Comparison of ENCODE assay signal across 18 mouse cellular contexts in the genomic region with DNA sequence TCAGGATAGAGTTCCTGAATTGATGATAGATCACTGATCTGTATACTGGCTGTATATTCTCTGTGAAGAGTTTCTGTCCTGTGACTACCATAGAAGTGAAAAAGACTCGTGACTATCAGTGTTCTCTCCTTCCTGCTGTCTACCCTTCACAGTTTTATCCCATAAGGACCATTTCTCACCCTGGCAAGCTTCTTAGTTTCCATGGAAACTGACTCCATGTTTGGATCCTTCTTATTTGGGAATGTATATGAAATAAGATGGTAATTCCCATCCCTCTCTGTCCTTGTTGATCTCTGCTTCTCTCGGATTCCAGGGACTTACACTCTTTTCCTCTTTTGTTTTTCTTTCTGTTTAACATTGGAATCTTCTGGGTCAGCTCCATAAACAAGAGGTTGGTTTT. TPM values are rescaled to one million over a fixed set of nuclear protein-coding genes. Genes with fewer than 3 reads are reported as not detected.
"Had no signal": no experiment of that assay in that cellular context is flagged by ENCODE, and none has a peak within 500 bp of the region (broad histone marks: within the 10 kb centered on the region; RNA-seq: fewer than 3 reads in every experiment).

No protein-coding gene starts in this region.

- DNase-seq: kidney, adult 2 months; kidney, postnatal 10 days; kidney, postnatal 36 days; layer of hippocampus, adult 9-11 months; liver, embryonic 13.5 days; lung, adult 2 months; lung, postnatal 14 days; lung, postnatal 4 days; midbrain, embryonic 14.5 days; right cerebral cortex, adult 18-20 months; right cerebral cortex, postnatal 14 days; right cerebral cortex, postnatal 4 days; thymus, postnatal 25 days had no signal

- H3K9ac ChIP-seq: liver, embryonic 13.5 days had no signal

- H3K4me3 ChIP-seq: liver, embryonic 13.5 days had no signal

- H3K9me3 ChIP-seq: liver, embryonic 13.5 days had no signal

- H3K27me3 ChIP-seq: liver, embryonic 13.5 days had no signal

- H3K27ac ChIP-seq: liver, embryonic 13.5 days; stomach, postnatal 0 days had no signal

- H3K4me2 ChIP-seq: liver, embryonic 13.5 days; midbrain, embryonic 11.5 days had no signal

- ATAC-seq: intestine, postnatal 0 days had no signal

RNA-seq across cellular contexts. Expression of gene Gck, which starts 10.2 kb away (rescaled TPM):
- total RNA-seq: megakaryocyte progenitor cell, adult 5-6 weeks; megakaryocyte-erythroid progenitor cell, adult 5-6 weeks had no signal
